Mouse (Mus musculus) neural tube, embryonic 14.5 days (tissue): ENCODE results near the gene Slc6a17. TPM values are rescaled to one million over a fixed set of nuclear protein-coding genes. Genes with fewer than 3 reads are reported as not detected.

ENCODE experiments used
- ATAC-seq: fragments of 200-750 bp; cut with Nextera tagmentation; 2 replicates; pipeline ENCODE4 v1.8.0; 2017; ENCODE audit warnings: low read depth, mild to moderate bottlenecking, moderate TSS enrichment, moderate library complexity
- H3K27ac ChIP-seq: fragments of 300-500 bp; sonication (generic); 2 replicates; pipeline ENCODE4 v1.5.1; 2014; ENCODE audit warnings: low read depth, mild to moderate bottlenecking, control low read depth, low read length, moderate library complexity, mixed read lengths
- H3K27me3 ChIP-seq: fragments of 300-500 bp; sonication (generic); 2 replicates; pipeline ENCODE4 v1.6.1; 2014; ENCODE audit warnings: low read length; ENCODE audit not compliant: control insufficient read depth, insufficient read depth
- H3K36me3 ChIP-seq: fragments of 300-500 bp; sonication (generic); 2 replicates; pipeline ENCODE4 v1.6.1; 2014; ENCODE audit warnings: low read length, mixed read lengths; ENCODE audit not compliant: control insufficient read depth, insufficient read depth
- H3K4me1 ChIP-seq: fragments of 300-500 bp; sonication (generic); 2 replicates; pipeline ENCODE4 v1.6.1; 2014; ENCODE audit warnings: low read length; ENCODE audit not compliant: control insufficient read depth, insufficient read depth
- H3K4me2 ChIP-seq: fragments of 300-500 bp; sonication (generic); 2 replicates; pipeline ENCODE4 v1.6.1; 2014; ENCODE audit warnings: mild to moderate bottlenecking, low read depth, low read length, control low read depth
- H3K4me3 ChIP-seq: fragments of 300-500 bp; sonication (generic); 2 replicates; pipeline ENCODE4 v1.5.1; 2014; ENCODE audit warnings: low read depth, low read length, control low read depth, mixed read lengths
- H3K9ac ChIP-seq: fragments of 300-500 bp; sonication (generic); replicated peaks from 2 replicates; pipeline ENCODE4 v1.6.1; 2014; ENCODE audit warnings: low read depth, mild to moderate bottlenecking, control low read depth, low read length, mixed read lengths
- H3K9me3 ChIP-seq: fragments of 300-500 bp; sonication (generic); 2 replicates; pipeline ENCODE4 v1.6.1; 2016; ENCODE audit warnings: low read length; ENCODE audit not compliant: control insufficient read depth
- WGBS: fragments of 180-500 bp; shearing (Covaris S2); extraction: QIAGEN DNeasy Blood & Tissue Kit; methylation state at CpG from one replicate; pipeline ENCODE4 v1.1.7; 2014; 5-methylcytosine and 5-hydroxymethylcytosine counted together
- polyA plus RNA-seq: library from polyadenylated mRNA; unstranded; fragments of >200 nt; fragmentation: Nextera tagmentation; extraction: Ambion mirVana; gene quantifications from 2 replicates; pipeline ENCODE4 v1.2.1, GENCODE M21; 2014

The Slc6a17 gene
- polyA plus RNA-seq, 1 experiment from 2014 or later, result 16.6 TPM

DNA sequence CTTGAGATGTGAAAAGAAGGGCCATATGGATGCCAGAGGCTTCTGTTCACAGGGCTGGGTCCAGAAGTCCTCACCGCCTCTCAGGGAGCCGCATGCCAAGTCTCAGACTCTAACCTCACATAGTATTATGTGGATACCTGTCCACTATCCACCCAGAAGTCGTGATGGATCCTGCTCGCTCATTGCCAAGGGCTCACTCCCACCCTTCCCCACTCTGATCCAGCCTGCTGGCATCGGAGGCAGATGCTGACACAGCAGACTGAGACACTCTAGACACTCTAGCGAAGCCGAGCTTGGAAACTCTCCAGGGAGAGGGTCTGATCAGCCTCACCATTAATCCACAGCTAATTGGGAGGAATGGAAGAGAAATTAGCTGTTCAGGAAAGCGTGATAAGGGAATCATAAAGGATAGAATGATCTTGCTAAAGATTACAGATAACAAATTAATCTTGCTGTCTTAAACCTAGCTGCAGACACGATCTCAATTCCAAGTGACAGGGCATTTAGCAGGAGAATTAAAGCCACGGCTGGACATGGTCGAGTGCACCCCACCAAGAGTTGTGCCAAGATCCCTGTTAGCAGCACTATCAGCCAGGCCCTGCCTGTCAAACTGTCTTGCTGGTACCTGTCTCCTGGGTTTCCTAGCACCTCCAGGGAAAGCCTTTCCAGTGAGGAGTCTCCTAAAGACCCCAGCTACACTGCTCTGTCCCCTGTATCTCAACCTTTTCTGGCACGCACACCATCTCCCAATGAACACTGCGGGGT lies 21.6 kb downstream of the Slc6a17 start:
- H3K36me3 ChIP-seq, result no peaks in the 10 kb centered on the region
- H3K27me3 ChIP-seq, result no peaks in the 10 kb centered on the region
- no peak overlapping the region for H3K4me3 ChIP-seq
- peaks cover 22% of the 10 kb centered on the region for H3K4me1 ChIP-seq
- H3K27ac ChIP-seq, result no peak overlapping the region
- no peaks in the 10 kb centered on the region for H3K9me3 ChIP-seq
- peak; percentile 75; the same call in 1 of the 2 replicates for ATAC-seq
- H3K4me2 ChIP-seq, result no peak overlapping the region
- no peak overlapping the region for H3K9ac ChIP-seq
- 51% methylated on average over 13 of the region's 13 CpGs for WGBS

DNA sequence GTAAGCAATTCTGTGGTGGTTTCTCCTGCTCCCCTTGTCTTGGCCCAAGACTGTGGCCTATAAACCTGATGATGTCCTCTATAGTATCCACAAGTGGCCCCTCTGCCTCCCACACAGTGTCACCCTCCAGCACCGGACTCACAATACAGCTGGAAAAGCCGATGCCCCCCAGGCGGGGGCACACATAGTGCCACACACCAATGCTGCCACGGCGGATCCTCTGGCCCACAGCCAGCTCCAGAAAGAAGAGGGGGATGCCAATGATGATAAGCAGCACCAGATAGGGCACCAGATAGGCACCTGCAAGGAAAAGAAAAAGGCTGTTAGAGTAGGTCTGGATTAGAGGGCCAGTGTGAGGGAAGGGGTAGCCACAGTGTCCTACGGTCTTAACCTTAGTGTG lies 22.3 kb downstream of the Slc6a17 start:
- H3K4me2 ChIP-seq, result no peak overlapping the region
- H3K36me3 ChIP-seq, result no peaks in the 10 kb centered on the region
- H3K9me3 ChIP-seq, result no peaks in the 10 kb centered on the region
- H3K9ac ChIP-seq, result no peak overlapping the region
- WGBS, result 72% methylated on average over 6 of the region's 6 CpGs
- ATAC-seq, result no peak
- no peak overlapping the region for H3K27ac ChIP-seq
- no peaks in the 10 kb centered on the region for H3K27me3 ChIP-seq
- no peak overlapping the region for H3K4me3 ChIP-seq
- peaks cover 24% of the 10 kb centered on the region for H3K4me1 ChIP-seq

DNA sequence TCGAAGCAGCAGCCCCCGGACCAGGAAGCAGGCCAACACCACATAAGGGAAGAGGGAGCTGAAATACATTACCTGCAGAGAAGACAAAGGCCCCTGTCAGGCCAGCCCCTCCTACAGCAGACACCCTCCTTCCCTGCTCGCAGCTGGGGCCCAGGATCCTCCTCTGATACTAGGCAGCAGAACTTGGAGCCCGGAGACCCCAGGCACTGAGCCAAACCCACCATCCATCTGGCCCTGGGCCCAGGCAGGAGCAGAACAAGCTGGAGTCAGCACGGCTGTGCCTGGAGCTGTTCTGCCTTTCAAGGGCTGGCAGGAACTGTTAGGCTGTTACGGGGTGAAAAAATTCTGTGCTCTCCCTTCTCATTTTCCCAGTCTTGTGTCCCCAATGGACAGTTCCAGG lies 26.4 kb downstream of the Slc6a17 start:
- peak overlapping the region; percentile 72 for H3K27ac ChIP-seq
- H3K4me2 ChIP-seq, result no peak overlapping the region
- no peak overlapping the region for H3K9ac ChIP-seq
- H3K4me3 ChIP-seq, result no peak overlapping the region
- WGBS, result 35% methylated on average over 6 of the region's 6 CpGs
- ATAC-seq, result peak; percentile 89
- H3K4me1 ChIP-seq, result peaks cover 21% of the 10 kb centered on the region
- H3K9me3 ChIP-seq, result no peaks in the 10 kb centered on the region
- no peaks in the 10 kb centered on the region for H3K36me3 ChIP-seq
- H3K27me3 ChIP-seq, result no peaks in the 10 kb centered on the region

GRCm38 (mm10) chr3:107488637-107489036 lies 29.2 kb downstream of the Slc6a17 start:
- no peak overlapping the region for H3K27ac ChIP-seq
- no peak for ATAC-seq
- 63% methylated on average over 4 of the region's 4 CpGs for WGBS

GRCm38 (mm10) chr3:107483290-107483689 lies 34.5 kb downstream of the Slc6a17 start:
- Histone ChIP-seq H3K36me3 (no peaks in the 10 kb centered on the region), H3K27me3 (no peaks in the 10 kb centered on the region), H3K9ac (no peak overlapping the region), H3K9me3 (no peaks in the 10 kb centered on the region), H3K4me2 (no peak overlapping the region), H3K4me3 (no peak overlapping the region), H3K27ac (no peak overlapping the region), H3K4me1 (peaks cover 5% of the 10 kb centered on the region; the same call in 1 of the 2 replicates)
- WGBS, result 36% methylated on average over 11 of the region's 11 CpGs
- peak; percentile 94 for ATAC-seq

More at GRCm38 (mm10) chr3:107488637-107489036, 29.2 kb downstream of the Slc6a17 start:
- Histone ChIP-seq H3K4me3 (no peak overlapping the region), H3K9ac (no peak overlapping the region), H3K4me2 (no peak overlapping the region), H3K4me1 (peaks cover 12% of the 10 kb centered on the region; the same call in 1 of the 2 replicates), H3K36me3 (no peaks in the 10 kb centered on the region), H3K9me3 (no peaks in the 10 kb centered on the region), H3K27me3 (no peaks in the 10 kb centered on the region)

GRCm38 (mm10) chr3:107480660-107481059 lies 37.2 kb downstream of the Slc6a17 start:
- H3K27ac ChIP-seq, result no peak overlapping the region
- H3K4me1 ChIP-seq, result peaks cover 5% of the 10 kb centered on the region; the same call in 1 of the 2 replicates
- H3K4me2 ChIP-seq, result no peak overlapping the region
- H3K9ac ChIP-seq, result no peak overlapping the region
- no peaks in the 10 kb centered on the region for H3K36me3 ChIP-seq
- ATAC-seq, result no peak
- H3K9me3 ChIP-seq, result no peaks in the 10 kb centered on the region
- no peaks in the 10 kb centered on the region for H3K27me3 ChIP-seq
- H3K4me3 ChIP-seq, result no peak overlapping the region
- WGBS, result 35% methylated on average over 3 of the region's 3 CpGs

GRCm38 (mm10) chr3:107472198-107472597 lies 45.6 kb downstream of the Slc6a17 start:
- Histone ChIP-seq H3K4me3 (no peak overlapping the region), H3K27ac (peak overlapping the region; percentile 52), H3K4me2 (no peak overlapping the region), H3K27me3 (no peaks in the 10 kb centered on the region), H3K4me1 (0 out of 2 replicates have a peak, but pooled peaks cover 3% of the 10 kb centered on the region), H3K36me3 (no peaks in the 10 kb centered on the region), H3K9ac (peak overlapping the region; percentile 21; the same call in 1 of the 2 replicates), H3K9me3 (no peaks in the 10 kb centered on the region)
- peak; percentile 89 for ATAC-seq
- whole genome bisulfite sequencing, result 23% methylated on average over 6 of the region's 6 CpGs

DNA sequence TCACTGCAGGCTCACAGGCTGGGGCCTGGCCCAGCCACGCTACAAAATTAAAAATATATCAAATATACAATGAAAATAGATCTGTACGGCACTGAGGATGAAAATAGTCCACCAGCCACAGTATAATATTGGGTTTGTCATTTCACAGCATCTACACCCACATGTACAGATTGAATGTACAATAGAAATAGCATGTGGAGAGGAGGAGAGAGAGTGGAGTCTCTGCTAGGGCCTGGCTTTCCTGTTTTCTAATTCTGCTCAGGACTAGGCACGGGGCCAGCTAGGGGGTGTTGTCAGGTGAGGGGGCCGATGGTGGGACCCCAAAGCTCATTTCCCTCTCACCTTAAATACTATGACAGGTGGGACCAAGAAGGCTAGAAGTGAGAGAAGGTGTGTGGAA lies 48.8 kb downstream of the Slc6a17 start:
- WGBS, result 80% methylated on average over 4 of the region's 4 CpGs
- Histone ChIP-seq H3K9ac (no peak overlapping the region), H3K9me3 (no peaks in the 10 kb centered on the region), H3K36me3 (no peaks in the 10 kb centered on the region), H3K27me3 (no peaks in the 10 kb centered on the region), H3K4me1 (0 out of 2 replicates have a peak, but pooled peaks cover 3% of the 10 kb centered on the region), H3K4me3 (no peak overlapping the region), H3K27ac (no peak overlapping the region), H3K4me2 (no peak overlapping the region)
- ATAC-seq, result no peak

DNA sequence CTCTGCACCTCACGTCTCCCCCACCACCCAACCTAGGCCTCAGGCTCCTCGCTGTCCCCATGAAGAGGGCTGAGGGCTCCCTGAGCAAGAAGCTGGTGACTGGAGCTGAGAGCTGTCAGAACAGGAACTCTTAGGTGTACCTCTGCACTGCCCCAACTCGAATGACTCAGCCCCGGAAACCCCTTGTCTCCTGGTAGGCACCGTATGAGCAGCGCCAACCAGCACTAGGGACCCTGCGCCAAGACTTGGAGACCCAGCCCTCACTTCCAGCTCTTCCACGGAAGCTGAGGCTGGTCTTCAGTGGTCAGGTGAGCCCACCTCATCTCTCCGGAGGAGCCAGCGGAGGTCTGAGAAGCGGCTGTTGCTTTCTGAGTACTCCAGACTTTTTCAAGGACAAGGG lies 49.7 kb downstream of the Slc6a17 start:
- ATAC-seq, result no peak
- WGBS, result 92% methylated on average over 11 of the region's 11 CpGs

More for the DNA sequence above, 49.7 kb downstream of the Slc6a17 start:
- no peak overlapping the region for H3K9ac ChIP-seq
- no peak overlapping the region for H3K4me2 ChIP-seq
- H3K9me3 ChIP-seq, result no peaks in the 10 kb centered on the region
- no peak overlapping the region for H3K27ac ChIP-seq
- H3K27me3 ChIP-seq, result no peaks in the 10 kb centered on the region
- 0 out of 2 replicates have a peak, but pooled peaks cover 3% of the 10 kb centered on the region for H3K4me1 ChIP-seq
- H3K36me3 ChIP-seq, result no peaks in the 10 kb centered on the region
- H3K4me3 ChIP-seq, result no peak overlapping the region
